Mouse (Mus musculus) layer of hippocampus, postnatal 14 days (tissue): ENCODE measurements at regions not wholly inside any gene's neighbourhood (a gene's known extent, or its start where the extent isn't known, plus 50 kb on each side); places are given as distances from the start of the nearest gene placed in this dataset.
A peak's percentile ranks its signal among the peaks of the same experiment; 100 is the strongest.

ENCODE experiments used
- DNase-seq, 2 experiments: peaks; one replicate each; pipeline ENCODE4 v3.0.0; 2021 to 2022; ENCODE audit warnings: low spot score in 2 of 2, mixed read lengths in 1 of 2

DNA sequence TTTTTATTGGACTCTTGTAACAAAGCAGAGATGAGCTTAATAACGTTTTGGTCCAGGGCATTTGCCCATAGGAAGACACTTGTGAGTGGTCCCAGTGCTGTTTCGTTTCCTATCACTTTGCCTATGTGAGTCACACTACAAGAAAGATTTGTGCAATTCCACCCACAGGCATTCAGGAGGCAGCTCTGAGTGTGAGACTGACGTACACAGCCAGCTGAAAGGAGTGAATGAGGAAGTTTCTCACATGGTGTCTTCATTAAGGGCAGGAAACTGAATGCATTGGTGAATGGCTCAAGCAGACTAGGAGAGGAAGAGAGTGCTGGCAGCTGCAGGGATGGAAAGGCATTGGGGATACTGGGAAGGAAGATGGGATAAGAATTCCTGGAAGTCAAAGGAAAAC lies 230.5 kb upstream of the Fam241a start:
- DNase-seq, result no peak

- DNase-seq, result no peak
Observed at GRCm38 (mm10) chr3:128122111-128122510, 226.0 kb upstream of the Fam241a start.

GRCm38 (mm10) chr3:128120647-128121440 lies 224.7 kb upstream of the Fam241a start:
- no peak for DNase-seq

DNA sequence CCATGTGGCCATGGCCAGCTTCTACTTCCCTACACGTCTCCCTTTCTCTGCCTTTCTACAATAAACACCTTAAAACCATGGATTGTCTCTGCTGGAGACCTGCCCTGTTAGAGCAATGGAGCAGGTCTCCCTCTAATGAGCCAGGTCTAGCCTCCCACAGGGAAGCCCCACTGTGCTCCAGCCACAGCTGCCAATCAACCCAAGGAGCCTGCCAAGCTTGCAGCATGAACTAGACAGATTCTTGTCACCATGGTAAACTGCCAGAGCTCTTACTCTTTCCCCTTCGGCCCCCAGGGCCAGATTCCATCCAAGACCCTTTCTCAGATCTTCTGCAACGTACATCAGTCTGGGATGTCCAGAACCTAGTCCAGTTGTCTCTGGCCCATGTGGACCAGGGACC lies 217.1 kb upstream of the Fam241a start:
- DNase-seq, result peak in 1 of 2 experiments; percentile 1

GRCm38 (mm10) chr3:128110406-128110805 lies 214.3 kb upstream of the Fam241a start:
- DNase-seq, result no peak

DNA sequence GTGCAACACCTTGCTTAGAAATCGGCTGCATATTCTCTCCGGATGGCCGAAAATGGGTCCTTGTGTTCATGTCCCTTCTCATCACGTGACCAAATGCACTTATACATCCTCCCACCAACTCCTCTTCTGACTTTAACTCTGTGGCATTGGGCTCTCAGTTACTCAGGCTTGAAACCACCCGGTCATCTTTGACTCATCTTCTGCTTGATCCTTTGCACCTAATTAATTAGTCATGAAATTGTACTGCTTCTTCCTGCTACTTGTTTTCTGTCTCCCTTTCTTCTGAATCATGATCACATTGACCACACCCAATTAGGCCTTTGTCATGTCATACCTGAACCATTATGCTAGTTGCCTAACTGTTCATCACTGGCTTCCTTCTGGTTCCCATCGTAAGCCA lies 208.4 kb upstream of the Fam241a start:
- DNase-seq, result no peak

DNA sequence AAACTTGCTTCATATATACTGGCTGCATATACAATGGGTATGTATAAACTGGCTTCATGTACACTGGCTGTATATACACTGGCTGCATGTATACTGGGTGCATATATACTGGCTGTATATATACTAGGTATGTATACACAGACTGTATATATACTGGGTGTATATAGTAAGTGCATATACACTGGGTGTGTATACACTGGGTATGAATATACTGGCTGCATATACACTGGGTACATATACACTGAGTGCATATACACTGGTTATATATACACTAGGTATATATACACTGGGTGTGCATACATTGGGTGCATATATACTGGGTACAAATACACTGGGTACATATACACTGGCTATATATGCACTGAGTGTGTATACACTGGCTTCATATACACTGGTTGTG lies 196.9 kb upstream of the Fam241a start:
- DNase-seq, result no peak

DNA sequence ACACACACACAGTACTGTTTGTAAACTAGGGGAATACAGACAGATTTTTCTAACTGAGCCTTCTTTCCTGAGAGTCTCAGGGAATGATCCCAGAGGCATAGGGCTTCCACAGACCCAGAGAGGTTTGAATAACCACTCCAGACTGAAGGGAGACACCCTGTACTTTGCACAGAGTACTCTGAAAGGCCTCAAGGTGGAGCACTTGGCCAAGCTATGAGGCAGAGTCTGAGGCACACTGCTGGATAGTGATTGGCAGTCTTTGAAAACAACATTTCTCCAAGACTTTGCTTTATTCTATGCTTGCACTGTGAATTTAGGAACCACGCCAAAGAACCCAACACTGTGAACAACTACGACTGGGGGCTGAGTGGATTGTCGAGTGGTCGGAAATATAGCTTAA lies 192.1 kb upstream of the Fam241a start:
- DNase-seq, result peak; percentile 37 to 54

- no peak for DNase-seq
Observed at GRCm38 (mm10) chr3:128087163-128087562, 191.0 kb upstream of the Fam241a start.

DNA sequence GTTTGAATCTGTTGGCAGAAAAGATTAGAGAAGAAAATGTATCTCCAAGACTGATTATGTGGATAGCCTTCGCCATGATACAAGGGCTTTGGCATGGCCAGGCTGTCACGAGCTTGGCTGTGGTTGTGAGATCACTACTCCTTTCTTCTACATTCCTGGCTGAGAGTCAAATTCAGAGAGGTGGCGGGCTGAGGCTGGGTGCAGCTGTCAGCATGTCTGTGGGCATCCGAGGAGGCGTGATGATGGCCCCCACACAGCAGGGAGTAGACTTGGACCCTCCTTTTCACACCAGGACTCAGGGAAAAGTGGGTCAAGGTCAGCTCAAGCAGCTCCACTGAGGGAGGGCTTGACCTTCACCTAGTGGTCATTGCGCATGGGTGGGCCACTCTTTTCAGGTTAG lies 186.3 kb upstream of the Fam241a start:
- DNase-seq, result no peak

DNA sequence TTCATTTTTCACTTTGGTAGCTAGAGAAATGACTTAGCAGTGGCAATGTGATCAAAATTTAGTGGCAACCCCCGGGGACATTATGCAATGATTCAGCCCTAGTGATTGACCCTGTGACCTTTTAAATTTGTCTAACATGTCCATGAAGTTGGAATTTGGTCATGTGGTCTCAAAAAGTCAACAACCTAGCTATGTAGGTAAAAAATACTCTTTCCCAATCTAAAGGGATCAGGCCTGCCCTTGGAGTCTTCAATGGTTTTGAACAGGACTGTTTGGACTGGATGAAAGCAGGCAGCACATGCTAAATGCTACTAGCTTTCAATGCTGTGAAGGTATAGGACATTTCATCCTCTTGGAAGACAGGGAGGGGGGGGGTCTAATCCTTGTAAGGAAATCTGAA lies 185.3 kb upstream of the Fam241a start:
- DNase-seq, result no peak

DNA sequence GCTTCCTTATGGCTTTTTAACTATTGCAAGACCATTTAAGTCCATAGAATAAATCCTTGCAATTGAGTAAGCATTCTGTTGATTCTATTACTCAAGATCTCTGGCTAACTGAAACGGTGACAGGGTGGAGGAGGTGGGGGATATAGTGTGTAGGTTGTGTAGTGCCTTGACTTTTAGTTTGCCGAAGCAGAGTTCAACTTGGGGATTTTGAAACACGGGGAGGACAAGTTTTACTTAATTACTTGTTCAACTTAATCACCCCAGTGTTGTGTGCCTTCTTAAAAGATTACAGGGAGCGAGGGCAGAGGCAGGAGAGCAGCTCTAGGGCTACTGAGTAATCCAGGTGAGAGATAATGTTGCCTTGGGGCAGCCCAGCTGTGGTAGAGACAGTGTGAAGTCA lies 171.7 kb upstream of the Fam241a start:
- no peak for DNase-seq

- DNase-seq, result no peak
Observed at GRCm38 (mm10) chr3:128054031-128054430, 157.9 kb upstream of the Fam241a start.

DNA sequence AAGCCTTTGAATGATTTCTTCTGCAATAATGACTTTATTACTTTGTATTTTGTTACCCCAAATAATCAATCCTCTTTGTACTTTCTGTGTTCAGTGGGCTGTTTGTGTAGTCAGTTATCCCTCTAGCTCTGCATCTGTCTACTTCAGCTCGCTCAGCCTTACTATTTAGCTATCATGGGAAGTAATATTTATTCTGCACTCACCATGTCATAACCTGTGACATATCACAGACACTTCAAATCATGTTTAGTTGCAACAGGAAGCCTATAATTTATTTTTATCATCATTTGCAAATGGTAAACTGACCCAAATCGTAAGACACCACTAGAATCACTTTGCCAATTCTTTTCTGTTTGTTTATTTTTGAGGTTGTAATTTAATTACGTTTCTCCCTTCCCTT lies 147.6 kb upstream of the Fam241a start:
- DNase-seq, result no peak

GRCm38 (mm10) chr3:128040407-128041115 lies 144.4 kb upstream of the Fam241a start:
- no peak for DNase-seq

GRCm38 (mm10) chr3:128039185-128039584 lies 143.1 kb upstream of the Fam241a start:
- DNase-seq, result no peak

GRCm38 (mm10) chr3:128036538-128036937 lies 140.4 kb upstream of the Fam241a start:
- DNase-seq, result no peak

- DNase-seq, result no peak
Observed at GRCm38 (mm10) chr3:128030352-128030751, 134.2 kb upstream of the Fam241a start.

- DNase-seq, result no peak
Observed at GRCm38 (mm10) chr3:128029565-128029915, 133.4 kb upstream of the Fam241a start.

DNA sequence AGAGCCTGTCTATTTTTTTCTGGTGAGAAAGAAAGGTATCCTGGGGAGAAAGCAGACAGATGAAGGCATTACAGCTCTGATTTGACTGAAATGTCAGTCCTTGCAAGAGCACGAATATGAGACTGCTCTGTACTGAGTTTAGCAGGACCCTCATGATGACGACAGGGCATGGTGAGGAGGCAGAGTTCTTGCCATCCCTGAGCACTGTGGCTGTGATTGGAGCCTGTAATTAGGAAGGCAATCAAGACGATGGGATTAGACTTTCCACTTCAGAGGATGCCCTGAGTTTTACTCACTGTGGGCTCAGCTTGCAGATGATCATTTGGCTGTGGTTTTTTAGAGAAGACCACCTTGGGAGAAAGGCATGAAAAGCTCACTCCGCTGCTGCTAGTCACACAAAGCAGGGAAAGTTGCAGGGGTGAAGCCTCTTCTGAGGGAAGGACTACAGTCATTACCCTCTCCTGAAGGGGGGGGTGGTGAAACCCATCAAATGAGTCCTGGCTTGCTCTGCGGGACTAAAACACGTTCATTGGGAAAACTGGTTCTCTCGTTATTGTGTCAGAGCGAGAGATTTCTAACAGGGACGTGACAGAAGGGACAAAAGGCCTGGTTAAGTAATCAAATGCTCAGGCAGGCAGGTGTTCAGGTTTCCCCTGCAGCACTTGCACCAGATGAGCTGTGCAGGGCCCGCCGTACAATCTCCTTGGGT lies 132.9 kb upstream of the Fam241a start:
- DNase-seq, result no peak

DNA sequence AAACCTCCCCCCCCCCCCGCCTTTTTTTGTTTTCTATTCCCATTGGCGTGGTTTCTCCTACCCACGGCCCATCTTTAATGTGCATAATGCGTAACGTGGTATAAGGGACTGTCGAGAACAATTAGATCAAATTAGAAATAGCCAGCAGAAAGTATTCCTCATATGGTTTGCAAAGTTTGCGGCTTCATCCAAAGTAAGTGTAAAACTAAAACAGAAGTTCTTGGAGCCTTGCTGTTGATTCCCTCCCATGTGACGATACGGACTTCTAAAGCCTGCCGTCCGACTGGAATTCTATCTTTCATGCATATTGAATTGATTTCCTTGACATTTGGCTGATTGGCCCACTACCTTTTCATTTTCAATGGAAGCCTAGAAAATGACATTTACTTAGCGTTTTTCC lies 128.7 kb upstream of the Fam241a start:
- DNase-seq, result no peak

GRCm38 (mm10) chr3:128014909-128015308 lies 118.8 kb upstream of the Fam241a start:
- DNase-seq, result no peak
